Mouse (Mus musculus): ENCODE measurements around the gene Repin1. TPM values are rescaled to one million over a fixed set of nuclear protein-coding genes. Genes with fewer than 3 reads are reported as not detected.

Repin1 gene
- polyA plus RNA-seq, 1 experiment from 2014 or later, result 20.1 TPM

Other genes with a start within 250 kb of the Repin1 start
- 7.8 and 10.1 TPM in 2 replicates for gene Krba1, start 198.3 kb upstream of the Repin1 start, polyA plus RNA-seq (2014; fragmentation: Nextera tagmentation; extraction: Ambion mirVana)
- 5.3 and 6.9 TPM in 2 replicates for gene Zfp467, start 148.1 kb upstream of the Repin1 start, polyA plus RNA-seq (2014; fragmentation: Nextera tagmentation; extraction: Ambion mirVana)
- gene Sspo, start 145.7 kb upstream of the Repin1 start, polyA plus RNA-seq (2014; fragmentation: Nextera tagmentation; extraction: Ambion mirVana), result 0.05 and 0.16 TPM in 2 replicates
- 4.2 and 5.6 TPM in 2 replicates for gene Atp6v0e2, start 56.3 kb upstream of the Repin1 start, polyA plus RNA-seq (2014; fragmentation: Nextera tagmentation; extraction: Ambion mirVana)
- gene Lrrc61, start 39.1 kb upstream of the Repin1 start, polyA plus RNA-seq (2014; fragmentation: Nextera tagmentation; extraction: Ambion mirVana), result 4.6 and 4.9 TPM in 2 replicates
- gene Rarres2, start 21.1 kb upstream of the Repin1 start, polyA plus RNA-seq (2014; fragmentation: Nextera tagmentation; extraction: Ambion mirVana), result 9.0 and 9.7 TPM in 2 replicates
- not detected in 2 replicates for gene Gm45021, start 4.3 kb upstream of the Repin1 start, polyA plus RNA-seq (2014; fragmentation: Nextera tagmentation; extraction: Ambion mirVana)
- not detected in 2 replicates for gene Gm44965, start 58 bp downstream of the Repin1 start, polyA plus RNA-seq (2014; fragmentation: Nextera tagmentation; extraction: Ambion mirVana)
- 2.7 and 3.3 TPM in 2 replicates for gene Zfp775, start 8.2 kb downstream of the Repin1 start, polyA plus RNA-seq (2014; fragmentation: Nextera tagmentation; extraction: Ambion mirVana)
- gene AI854703, start 32.9 kb downstream of the Repin1 start, polyA plus RNA-seq (2014; fragmentation: Nextera tagmentation; extraction: Ambion mirVana), result 0.40 and 0.45 TPM in 2 replicates
- 0.32 and 1.1 TPM in 2 replicates for gene Gimap8, start 53.4 kb downstream of the Repin1 start, polyA plus RNA-seq (2014; fragmentation: Nextera tagmentation; extraction: Ambion mirVana)
- gene Gimap9, start 82.2 kb downstream of the Repin1 start, polyA plus RNA-seq (2014; fragmentation: Nextera tagmentation; extraction: Ambion mirVana), result 14.5 and 17.9 TPM in 2 replicates
- gene Gimap4, start 90.7 kb downstream of the Repin1 start, polyA plus RNA-seq (2014; fragmentation: Nextera tagmentation; extraction: Ambion mirVana), result 21.8 and 23.5 TPM in 2 replicates
- 18.0 and 18.6 TPM in 2 replicates for gene Gimap6, start 114.3 kb downstream of the Repin1 start, polyA plus RNA-seq (2014; fragmentation: Nextera tagmentation; extraction: Ambion mirVana)
- gene Gm28053, start 124.7 kb downstream of the Repin1 start, polyA plus RNA-seq (2014; fragmentation: Nextera tagmentation; extraction: Ambion mirVana), result 0.77 and 2.2 TPM in 2 replicates
- gene Gimap7, start 124.7 kb downstream of the Repin1 start, polyA plus RNA-seq (2014; fragmentation: Nextera tagmentation; extraction: Ambion mirVana), result not detected in 2 replicates
- gene Gimap1, start 145.2 kb downstream of the Repin1 start, polyA plus RNA-seq (2014; fragmentation: Nextera tagmentation; extraction: Ambion mirVana), result 14.1 and 15.4 TPM in 2 replicates
- gene Gimap5, start 152.3 kb downstream of the Repin1 start, polyA plus RNA-seq (2014; fragmentation: Nextera tagmentation; extraction: Ambion mirVana), result 3.5 and 4.0 TPM in 2 replicates
- gene Gimap3, start 177.0 kb downstream of the Repin1 start, polyA plus RNA-seq (2014; fragmentation: Nextera tagmentation; extraction: Ambion mirVana), result 0.08 TPM in 1 of 2 replicates, not detected in the other
- 56.6 and 66.1 TPM in 2 replicates for gene Tmem176a, start 247.0 kb downstream of the Repin1 start, polyA plus RNA-seq (2014; fragmentation: Nextera tagmentation; extraction: Ambion mirVana)
- 105 and 118 TPM in 2 replicates for gene Tmem176b, start 247.6 kb downstream of the Repin1 start, polyA plus RNA-seq (2014; fragmentation: Nextera tagmentation; extraction: Ambion mirVana)

Measured in liver, embryonic 11.5 days (tissue).